Mouse (Mus musculus) ES-E14 (cell line): ENCODE results near the gene Cyp2w1. TPM values are rescaled to one million over a fixed set of nuclear protein-coding genes. Genes with fewer than 3 reads are reported as not detected.

ENCODE experiments used
- DNase-seq: peaks from one replicate; pipeline ENCODE4 v3.0.0-alpha.2; 2013; ENCODE audit warnings: low read depth, low spot score
- H3K27ac ChIP-seq: 2 replicates; pipeline ENCODE4 v1.5.1; 2012; ENCODE audit warnings: low read depth, mild to moderate bottlenecking, low read length, moderate library complexity, mixed read lengths; ENCODE audit not compliant: poor library complexity, insufficient read depth, severe bottlenecking
- H3K36me3 ChIP-seq: 2 replicates; pipeline ENCODE4 v1.6.1; 2012; ENCODE audit warnings: mild to moderate bottlenecking, low read length, moderate library complexity, mixed read lengths; ENCODE audit not compliant: control insufficient read depth, poor library complexity, insufficient read depth, severe bottlenecking
- H3K4me1 ChIP-seq, 2 experiments: fragments of 150-350 bp in 1 of 2; sonication (generic) in 1 of 2; 2 replicates each; pipeline ENCODE4 v1.6.1; 2012; ENCODE audit warnings: low read length in 2 of 2, mild to moderate bottlenecking in 1 of 2, mixed read lengths in 1 of 2; ENCODE audit not compliant: control insufficient read depth in 2 of 2, insufficient read depth in 2 of 2, poor library complexity in 1 of 2
- H3K4me3 ChIP-seq, 2 experiments: fragments of 150-350 bp in 1 of 2; sonication (generic) in 1 of 2; 2 replicates each; pipeline ENCODE4 v1.5.1; 2012; ENCODE audit warnings: low read length in 2 of 2, low read depth in 1 of 2, mild to moderate bottlenecking in 1 of 2, mixed read lengths in 1 of 2; ENCODE audit not compliant: insufficient read depth in 1 of 2, poor library complexity in 1 of 2, severe bottlenecking in 1 of 2
- H3K9ac ChIP-seq: 2 replicates; pipeline ENCODE4 v1.6.1; 2012; ENCODE audit warnings: low read depth, mild to moderate bottlenecking, low read length, mixed read lengths; ENCODE audit not compliant: poor library complexity, insufficient read depth, severe bottlenecking
- H3K9me3 ChIP-seq: fragments of 150-350 bp; sonication (generic); 2 replicates; pipeline ENCODE4 v1.6.1; 2012; ENCODE audit warnings: low read depth, mild to moderate bottlenecking, low read length; ENCODE audit not compliant: control insufficient read depth, insufficient read depth
- CHD2 ChIP-seq: IDR thresholded peaks from 2 replicates; pipeline ENCODE4 v1.6.1; 2014; ENCODE audit warnings: mild to moderate bottlenecking, low read depth, low read length, inconsistent platforms
- HCFC1 ChIP-seq: IDR thresholded peaks from 2 replicates; pipeline ENCODE4 v1.6.1; 2012; ENCODE audit warnings: low read length, inconsistent platforms, borderline replicate concordance; ENCODE audit not compliant: insufficient read depth
- MAFK ChIP-seq: IDR thresholded peaks from 2 replicates; pipeline ENCODE4 v1.6.1; 2014; ENCODE audit warnings: mild to moderate bottlenecking, low read depth, low read length, inconsistent platforms; ENCODE audit not compliant: insufficient read depth
- ZC3H11A ChIP-seq: IDR thresholded peaks from 2 replicates; pipeline ENCODE4 v1.6.1; 2012; ENCODE audit warnings: low read depth, mild to moderate bottlenecking, inconsistent platforms, low read length, borderline replicate concordance
- ZNF384 ChIP-seq: IDR thresholded peaks from 2 replicates; pipeline ENCODE4 v1.6.1; 2012; ENCODE audit warnings: low read depth, low read length, inconsistent platforms
- in situ Hi-C, 2 experiments: fragments of 600-800 bp; cut with MboI; formaldehyde crosslinking; loops; one replicate each; pipeline ENCODE4 v1.15.1; 2025; ENCODE audit warnings: low sequenced_read_pairs in 2 of 2, inconsistent platforms in 1 of 2; ENCODE audit not compliant: unreplicated experiment in 2 of 2
- total RNA-seq: library from RNA; depleted of rRNA; stranded (reverse); fragments of 300-350 nt; gene quantifications from 2 replicates; pipeline ENCODE4 v1.2.3, GENCODE M21; 2012

The Cyp2w1 gene
- total RNA-seq, 1 experiment = not detected

DNA sequence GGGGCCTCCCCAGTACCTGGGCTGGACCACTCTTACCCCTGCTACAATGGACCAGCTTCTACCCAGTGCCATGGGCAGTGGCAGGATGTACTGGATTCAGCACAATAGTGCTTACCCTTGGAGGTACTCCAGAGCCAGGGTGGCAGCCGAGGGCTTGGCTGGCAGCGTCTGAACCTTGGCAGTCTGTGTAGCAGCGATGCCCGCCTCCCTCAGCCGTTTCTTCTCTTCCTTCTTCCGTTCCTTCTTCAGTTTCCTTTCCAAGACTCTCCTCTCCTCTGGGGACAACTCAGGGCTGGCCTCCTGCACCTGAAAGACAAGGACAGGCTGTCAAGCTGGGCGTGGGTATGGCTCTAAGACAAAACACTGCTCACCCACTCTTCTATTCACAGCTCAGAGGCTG is 11.4 kb downstream of the Cyp2w1 start:
- no peak for DNase-seq
- no peaks in the 10 kb centered on the region for H3K9me3 ChIP-seq
- H3K36me3 ChIP-seq = peaks cover 10% of the 10 kb centered on the region; the same call in 1 of the 2 replicates
- no peak overlapping the region for H3K4me3 ChIP-seq
- H3K4me1 ChIP-seq = peaks cover 2 to 26% of the 10 kb centered on the region in 2 experiments; a peak in 2 of 4 replicates
- in situ Hi-C loops = no loop called here
- H3K27ac ChIP-seq = no peak overlapping the region
- H3K9ac ChIP-seq = no peak overlapping the region
- TF ChIP-seq ZNF384 = no peak
- no peak for TF ChIP-seq HCFC1
- TF ChIP-seq CHD2 = no peak
- no peak for TF ChIP-seq ZC3H11A
- no peak for TF ChIP-seq MAFK

DNA sequence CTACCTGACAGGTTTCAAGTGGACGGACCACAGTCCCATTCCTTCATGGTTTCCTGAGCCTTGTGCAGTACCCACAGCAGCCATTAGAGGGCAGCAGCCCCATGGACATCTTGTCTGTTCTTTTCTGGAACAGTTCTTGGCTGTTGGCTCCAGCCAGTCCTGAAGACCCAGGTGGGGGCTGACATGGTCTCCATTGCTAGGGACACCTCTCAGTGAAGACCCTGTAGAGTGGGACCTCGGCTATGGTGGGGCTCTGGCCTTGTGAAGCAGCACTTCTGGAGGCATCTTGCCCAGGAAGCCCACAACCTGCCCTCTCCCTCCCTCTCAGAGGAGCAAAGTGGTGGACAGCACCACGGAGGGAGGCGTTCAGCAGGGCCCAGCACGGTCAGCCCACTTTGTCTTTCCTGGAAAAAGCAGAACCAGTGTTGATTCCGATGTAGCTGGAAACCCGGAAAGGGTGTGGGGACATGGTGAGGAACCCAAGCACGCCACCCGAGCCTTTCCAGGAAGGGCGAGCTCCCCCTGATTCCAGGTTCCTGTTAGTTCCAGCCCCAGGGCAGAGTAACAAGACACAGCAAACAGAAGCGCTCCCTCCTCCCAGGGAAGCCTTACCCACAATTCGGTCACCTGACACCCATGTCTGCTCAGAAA is 12.0 kb downstream of the Cyp2w1 start:
- peaks cover 2 to 26% of the 10 kb centered on the region in 2 experiments; a peak in 2 of 4 replicates for H3K4me1 ChIP-seq
- H3K4me3 ChIP-seq = no peak overlapping the region
- H3K9ac ChIP-seq = no peak overlapping the region
- peak; percentile 81 for DNase-seq
- peaks cover 10% of the 10 kb centered on the region; the same call in 1 of the 2 replicates for H3K36me3 ChIP-seq
- in situ Hi-C loops = no loop called here
- no peaks in the 10 kb centered on the region for H3K9me3 ChIP-seq
- peak overlapping the region; percentile 40; the same call in 1 of the 2 replicates for H3K27ac ChIP-seq
- peak; percentile 80 for TF ChIP-seq ZC3H11A
- no peak for TF ChIP-seq HCFC1

DNA sequence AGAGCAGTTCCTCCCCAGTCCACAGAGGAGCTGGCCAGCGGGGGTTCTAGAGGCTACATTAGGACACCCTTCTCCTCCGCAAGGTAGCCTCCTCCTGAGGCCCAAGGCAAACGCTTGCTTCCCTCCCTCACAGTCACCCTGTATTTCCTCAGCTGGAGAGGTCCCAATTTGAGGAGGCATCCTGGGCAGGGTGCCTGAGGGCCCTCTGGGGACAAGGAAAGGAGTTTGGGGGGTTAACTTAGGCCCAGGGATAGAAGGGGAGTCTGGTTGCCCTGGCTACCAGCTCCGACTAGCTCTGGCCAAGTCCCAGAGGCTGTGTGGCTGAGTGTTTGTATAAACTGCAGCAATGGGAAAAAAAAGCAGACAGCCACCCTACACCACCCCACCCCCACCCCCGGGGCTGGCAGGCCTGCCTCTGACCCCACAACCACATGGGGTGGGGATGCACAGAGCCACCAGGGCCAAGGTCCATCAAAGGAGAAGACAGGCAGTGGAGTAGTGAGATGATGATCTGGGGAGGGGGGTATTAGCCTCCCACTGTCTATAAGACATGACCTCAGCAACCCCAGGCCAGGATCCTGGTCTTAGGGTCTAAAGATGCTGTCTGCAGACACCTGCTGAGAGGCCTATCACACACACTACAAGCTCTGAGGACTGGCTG is 12.6 kb downstream of the Cyp2w1 start:
- no peak for TF ChIP-seq ZC3H11A
- TF ChIP-seq HCFC1 = no peak
- TF ChIP-seq CHD2 = no peak
- no peak for TF ChIP-seq ZNF384
- TF ChIP-seq MAFK = no peak
- H3K4me3 ChIP-seq = no peak overlapping the region
- H3K27ac ChIP-seq = 0 out of 2 replicates have a peak overlapping the region, but pooled peaks have one; percentile 14
- no peaks in the 10 kb centered on the region for H3K9me3 ChIP-seq
- in situ Hi-C loops = no loop called here
- no peak for DNase-seq
- H3K9ac ChIP-seq = peak overlapping the region; percentile 21; the same call in 1 of the 2 replicates
- peaks cover 7% of the 10 kb centered on the region; the same call in 1 of the 2 replicates for H3K36me3 ChIP-seq
- H3K4me1 ChIP-seq = peaks cover 2 to 26% of the 10 kb centered on the region in 2 experiments; a peak in 2 of 4 replicates

DNA sequence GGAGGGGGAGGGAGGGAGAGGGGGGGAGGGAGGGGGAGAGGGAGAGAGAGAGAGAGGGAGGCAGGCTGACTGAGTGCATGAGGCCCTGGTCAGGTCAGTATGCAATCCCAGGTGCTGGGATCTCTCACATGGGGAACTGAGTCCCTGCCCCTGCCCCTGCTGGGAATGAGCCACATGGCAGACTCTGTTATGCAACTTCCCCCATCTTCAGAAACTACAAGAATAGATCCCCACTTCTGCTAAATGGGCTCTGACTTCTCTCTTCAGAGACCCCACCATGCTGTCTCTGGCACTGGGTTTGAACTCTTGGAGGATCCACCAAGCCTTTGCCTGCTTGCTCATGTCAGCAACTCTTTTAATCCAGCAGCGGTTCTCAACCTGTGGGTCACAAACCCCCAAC is 13.4 kb downstream of the Cyp2w1 start:
- no peak overlapping the region; the same call in 1 of the 2 replicates for H3K27ac ChIP-seq
- H3K4me3 ChIP-seq = no peak overlapping the region
- H3K9ac ChIP-seq = no peak overlapping the region
- TF ChIP-seq MAFK (no peak), CHD2 (no peak), HCFC1 (no peak), ZC3H11A (no peak), ZNF384 (no peak)
- H3K9me3 ChIP-seq = no peaks in the 10 kb centered on the region
- DNase-seq = no peak
- peaks cover 2 to 28% of the 10 kb centered on the region in 2 experiments; a peak in 2 of 4 replicates for H3K4me1 ChIP-seq
- in situ Hi-C loops = no loop called here
- peaks cover 4% of the 10 kb centered on the region; the same call in 1 of the 2 replicates for H3K36me3 ChIP-seq
